Mouse (Mus musculus) cerebellum, adult 9-11 months (tissue): ENCODE measurements at regions not wholly inside any gene's neighbourhood (a gene's known extent, or its start where the extent isn't known, plus 50 kb on each side); places are given as distances from the start of the nearest gene placed in this dataset.
"Not testable (repeated sequence)": the region's sequence is repeated elsewhere in the genome, so short reads cannot be mapped to it uniquely, and the experiment has no call there.

Experiments
- DNase-seq: peaks from one replicate; pipeline ENCODE4 v3.0.0; 2022

DNA sequence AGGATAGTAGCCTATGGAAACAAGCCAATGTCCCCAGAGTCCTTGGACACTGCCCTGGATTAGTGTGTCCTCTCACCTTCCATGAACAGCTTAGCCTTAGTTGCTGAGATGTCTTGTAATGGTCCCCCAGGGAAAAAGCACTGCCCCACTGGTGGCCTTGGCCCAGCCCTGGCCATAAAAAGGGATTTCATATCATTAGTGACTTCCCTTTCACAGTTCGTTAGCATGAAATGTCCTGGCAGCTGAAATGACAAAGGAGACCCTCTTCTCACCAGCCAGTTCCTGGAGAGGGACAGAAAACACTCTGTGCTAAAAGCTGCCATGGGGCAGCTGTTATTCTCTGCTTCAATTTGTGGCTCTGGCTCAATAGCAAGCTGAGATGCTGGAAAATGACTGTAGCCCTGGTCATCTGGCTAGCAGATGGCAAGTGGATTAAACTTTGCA, 110.6 kb upstream of the Rmdn2 start:
- DNase-seq = peak; percentile 6

DNA sequence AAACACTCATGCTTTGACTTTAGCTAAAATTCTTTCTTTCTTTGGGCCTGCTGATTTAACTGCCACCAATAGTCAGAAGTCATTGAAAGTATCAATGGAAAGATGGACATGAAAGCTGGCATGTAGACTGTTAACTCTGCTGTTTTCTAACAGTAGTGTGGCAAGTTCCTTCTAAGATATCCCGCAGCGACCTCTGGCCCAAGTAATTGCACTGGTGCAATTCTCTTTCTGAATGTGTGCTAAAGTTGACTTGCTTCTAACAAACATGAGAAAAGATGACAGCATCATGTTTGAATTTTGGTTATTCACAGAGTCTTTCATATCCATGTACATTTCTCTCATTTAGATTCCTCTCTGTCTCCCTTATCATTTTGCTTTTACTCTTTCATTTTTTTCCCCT, 109.7 kb upstream of the Rmdn2 start:
- no peak for DNase-seq

DNA sequence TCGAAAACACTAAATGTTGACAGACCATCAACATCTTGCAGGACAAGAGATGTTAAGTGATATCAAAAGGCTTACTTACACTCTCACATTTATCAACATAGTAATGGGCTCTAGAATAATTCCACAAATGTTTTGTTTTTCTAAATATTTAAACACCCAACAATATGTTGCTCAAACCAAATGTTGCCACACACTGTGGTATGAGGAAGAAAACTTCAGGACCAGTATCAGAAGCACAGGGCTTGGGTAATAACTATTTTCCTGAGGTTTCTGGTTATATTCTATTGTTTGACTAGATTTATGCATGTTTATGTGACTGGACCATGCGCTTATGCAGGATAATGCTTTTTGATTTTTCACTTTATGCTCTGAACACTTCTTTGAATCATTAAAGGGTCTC, 108.6 kb upstream of the Rmdn2 start:
- no peak for DNase-seq

- no peak for DNase-seq
These were observed 107.5 kb upstream of the Rmdn2 start for GRCm38 (mm10) chr17:79504209-79504608.

DNA sequence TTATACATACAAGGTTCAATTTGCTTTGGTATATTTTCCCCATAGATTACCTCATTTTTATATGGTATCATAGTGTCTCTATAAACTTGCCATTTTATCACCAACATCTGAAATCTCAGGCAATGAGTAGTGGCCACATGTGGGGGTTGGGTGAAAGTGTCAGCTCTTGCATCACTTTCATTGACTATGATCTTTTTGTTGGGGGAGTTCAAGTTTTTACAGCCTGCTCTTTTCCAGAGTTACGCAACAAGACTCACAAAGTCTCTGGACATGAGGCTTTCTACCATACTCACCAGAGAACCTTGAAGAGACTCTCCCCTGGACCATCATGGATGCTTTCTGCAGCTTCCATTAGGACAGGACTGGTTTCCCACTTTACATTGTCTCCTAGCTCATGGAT, 106.1 kb upstream of the Rmdn2 start:
- DNase-seq = no peak

GRCm38 (mm10) chr17:79509281-79509680, 102.4 kb upstream of the Rmdn2 start:
- no peak for DNase-seq

DNA sequence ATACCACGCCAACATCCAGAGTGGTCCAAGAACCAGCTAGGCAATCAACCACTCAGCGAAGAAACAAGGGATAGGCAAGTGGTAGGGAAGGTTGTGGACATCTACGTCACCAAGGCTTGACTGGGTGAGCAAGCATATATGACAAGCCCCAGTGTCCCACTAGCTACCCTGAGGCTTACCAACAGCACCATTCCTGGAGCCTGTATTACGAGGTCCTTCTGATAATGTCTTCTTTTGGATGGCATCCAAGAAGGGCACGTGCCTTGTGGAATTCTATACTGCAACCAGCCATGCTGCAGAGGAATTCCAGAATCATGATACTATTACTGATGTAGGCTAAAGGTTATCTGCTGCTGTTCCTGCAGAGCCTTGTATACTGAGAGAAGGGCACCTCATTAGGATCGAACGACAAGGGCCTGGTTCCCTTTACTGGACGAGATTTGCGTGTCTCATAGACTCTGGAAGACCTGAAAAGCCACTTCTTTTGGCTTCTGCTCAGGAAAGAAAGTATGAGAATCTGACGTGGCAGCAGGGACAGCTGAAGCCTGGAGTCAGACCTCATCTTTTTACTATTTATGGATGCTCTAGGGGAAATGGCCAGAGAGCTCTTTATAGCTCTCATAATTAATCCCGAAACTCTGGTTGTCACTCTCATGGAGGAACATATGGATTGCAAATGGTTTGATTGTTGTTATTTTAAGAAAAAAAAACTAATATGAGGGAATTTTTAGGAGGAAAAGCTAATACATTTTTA, 101.5 kb upstream of the Rmdn2 start:
- no peak for DNase-seq

DNA sequence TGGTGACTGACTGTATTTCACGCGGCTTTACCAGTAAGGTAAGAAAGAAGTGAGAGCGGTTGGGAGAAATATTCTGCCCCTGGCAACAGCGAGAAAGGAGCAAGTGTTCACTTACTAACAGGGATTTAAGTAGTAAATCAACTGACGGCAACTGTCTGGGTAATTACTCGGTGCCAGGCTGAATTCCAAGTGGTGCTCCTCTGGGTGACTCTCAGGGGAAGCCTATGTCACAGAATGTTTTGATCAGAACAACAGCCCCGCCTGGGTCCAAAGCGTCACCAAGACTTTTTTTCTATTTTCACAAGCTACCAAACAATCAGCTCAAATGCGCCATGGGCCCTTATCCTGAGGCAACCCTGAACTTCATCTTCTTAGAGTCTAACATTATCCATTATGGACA, 100.4 kb upstream of the Rmdn2 start:
- DNase-seq = no peak

- DNase-seq = no peak
These were observed 97.6 kb upstream of the Rmdn2 start for GRCm38 (mm10) chr17:79514076-79514475.

GRCm38 (mm10) chr17:79518185-79518584, 93.5 kb upstream of the Rmdn2 start:
- no peak for DNase-seq

- DNase-seq = no peak
These were observed 93.0 kb upstream of the Rmdn2 start for GRCm38 (mm10) chr17:79518696-79519095.

DNA sequence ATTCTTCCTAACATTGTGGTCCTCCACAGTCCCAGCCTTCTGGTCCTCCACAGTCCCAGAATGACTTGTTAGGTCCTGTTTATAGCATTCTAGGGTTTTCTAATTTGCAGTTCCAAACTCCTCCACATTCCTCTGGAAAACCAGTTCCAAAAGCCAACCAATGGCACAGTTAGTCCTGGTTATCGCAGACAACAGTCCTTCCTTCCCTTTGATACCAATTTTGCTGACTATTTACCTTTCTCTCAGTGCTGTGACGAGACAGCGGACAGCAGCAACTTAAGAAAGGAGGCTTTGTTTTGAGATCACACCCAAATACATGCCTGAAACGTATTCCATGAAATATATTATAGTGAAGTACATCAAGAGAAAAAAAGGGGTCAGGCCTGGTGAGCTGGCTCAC, 92.3 kb upstream of the Rmdn2 start:
- no peak for DNase-seq

DNA sequence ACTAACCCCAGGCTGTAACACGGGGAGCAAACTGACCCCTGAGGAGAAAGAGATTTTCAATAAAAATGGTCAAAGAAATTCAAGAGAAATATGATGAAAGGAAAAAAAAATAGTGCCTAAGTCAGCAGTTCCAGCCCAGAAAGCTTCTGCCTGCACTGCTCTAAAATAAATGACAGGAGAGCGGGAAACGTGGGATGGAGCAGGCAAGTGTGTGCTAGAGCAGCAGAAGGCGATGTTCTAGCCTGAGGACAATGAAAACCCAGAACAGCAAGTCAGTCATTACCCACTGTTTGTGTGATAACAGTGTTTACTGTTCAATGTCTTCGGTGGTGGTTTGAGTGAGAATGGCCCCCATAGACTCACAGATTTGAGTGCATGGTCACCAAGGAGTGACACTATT, 91.4 kb upstream of the Rmdn2 start:
- DNase-seq = no peak

- no peak for DNase-seq
These were observed 90.0 kb upstream of the Rmdn2 start for GRCm38 (mm10) chr17:79521691-79522090.

GRCm38 (mm10) chr17:79523230-79523629, 88.4 kb upstream of the Rmdn2 start:
- DNase-seq = no peak

GRCm38 (mm10) chr17:79527391-79527790, 84.3 kb upstream of the Rmdn2 start:
- no peak for DNase-seq

- no peak for DNase-seq
These were observed 75.1 kb upstream of the Rmdn2 start for GRCm38 (mm10) chr17:79536549-79536948.

- no peak for DNase-seq
These were observed 72.9 kb upstream of the Rmdn2 start for GRCm38 (mm10) chr17:79538789-79539188.

- no peak for DNase-seq
These were observed 71.6 kb upstream of the Rmdn2 start for GRCm38 (mm10) chr17:79540038-79540437.

GRCm38 (mm10) chr17:79540511-79540910, 71.2 kb upstream of the Rmdn2 start:
- DNase-seq = no peak

DNA sequence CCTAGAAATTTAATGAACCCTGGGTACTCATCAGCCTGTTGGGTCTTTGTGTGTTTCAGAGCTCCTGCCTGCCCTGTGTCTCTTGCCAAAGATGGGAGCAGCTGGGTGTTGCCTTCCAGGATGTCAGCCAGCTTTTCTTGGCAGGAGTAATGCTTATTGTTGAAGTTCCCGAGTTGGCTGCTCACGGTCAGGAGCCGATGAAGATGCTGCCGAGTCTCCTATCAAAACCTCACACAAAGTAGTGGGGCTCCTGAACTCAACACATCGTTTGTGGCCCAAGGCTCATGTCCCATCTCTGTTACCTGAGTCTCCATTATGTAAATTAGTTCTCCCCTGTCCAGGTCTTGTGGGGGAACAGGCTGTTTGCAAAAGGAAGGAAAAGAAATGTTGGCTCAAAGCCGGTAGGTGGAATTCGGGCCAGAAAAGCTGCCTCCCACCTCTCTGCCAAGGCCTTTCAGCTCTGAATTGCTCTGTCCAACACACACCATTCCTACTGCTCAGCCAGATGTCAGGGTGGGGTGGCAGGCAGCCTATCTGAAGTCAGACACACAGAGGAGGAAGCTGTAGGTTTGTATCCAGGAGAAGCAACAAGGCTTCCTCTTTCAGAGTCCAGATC, 67.6 kb upstream of the Rmdn2 start:
- peak; percentile 41 for DNase-seq

DNA sequence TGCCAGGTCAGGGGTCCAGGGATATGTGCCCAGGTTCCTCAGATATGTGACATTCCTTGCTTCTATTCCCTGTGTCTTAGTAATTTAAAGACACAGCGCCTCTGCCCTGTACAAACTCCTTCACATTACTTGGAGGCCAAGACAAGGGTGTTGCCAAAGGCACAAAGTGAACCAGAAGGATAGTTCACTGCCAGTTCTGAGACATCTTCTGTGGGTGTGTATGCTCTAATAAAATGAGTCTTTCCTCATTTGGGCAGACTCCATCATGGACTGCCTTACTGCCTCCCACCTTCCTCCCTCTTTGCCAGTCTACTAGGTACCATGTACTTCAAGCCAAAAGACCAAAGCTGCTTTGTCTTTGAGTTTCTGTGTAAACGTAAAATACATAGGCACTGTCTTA, 65.8 kb upstream of the Rmdn2 start:
- DNase-seq = no peak

GRCm38 (mm10) chr17:79547075-79547474, 64.6 kb upstream of the Rmdn2 start:
- no peak for DNase-seq

- DNase-seq = no peak
These were observed 64.1 kb upstream of the Rmdn2 start for GRCm38 (mm10) chr17:79547524-79547923.

DNA sequence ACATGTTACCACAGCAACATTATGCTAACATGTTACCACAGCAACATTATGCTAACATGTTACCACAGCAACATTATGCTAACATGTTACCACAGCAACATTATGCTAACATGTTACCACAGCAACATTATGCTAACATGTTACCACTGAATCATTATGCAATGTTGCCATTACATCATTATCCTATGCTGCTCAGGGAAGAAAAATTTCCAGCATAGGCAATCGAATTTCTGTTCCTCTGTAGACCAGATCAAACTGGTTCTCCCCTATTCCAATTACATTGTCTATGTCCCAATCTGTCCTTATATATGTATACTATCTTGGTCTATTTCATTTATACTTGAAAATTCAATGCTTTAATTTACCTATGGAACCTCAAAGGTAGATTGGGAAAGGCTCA, 61.3 kb upstream of the Rmdn2 start:
- DNase-seq = not testable (repeated sequence)
